Mouse (Mus musculus): ENCODE data around the gene Krtap3-2. TPM values are rescaled to one million over a fixed set of nuclear protein-coding genes. Genes with fewer than 3 reads are reported as not detected.

Krtap3-2 gene
- polyA plus RNA-seq, 1 experiment from 2014 or later = not detected

GRCm38 (mm10) chr11:99539721-99540120 is 16.9 kb downstream of the Krtap3-2 start:
- 47% methylated on average over 9 of the region's 9 CpGs for WGBS
- no peak overlapping the region; the same call in 1 of the 2 replicates for H3K27ac ChIP-seq (ENCODE audit: low read length)

GRCm38 (mm10) chr11:99521288-99521860 is 35.3 kb downstream of the Krtap3-2 start, which contains the start of gene Krt39:
TSS of gene Krt39 (minus strand) at chr11:99521338.
- no peak for ATAC-seq (ENCODE audit: low read depth)
- Histone ChIP-seq H3K4me3 (ENCODE audit: low read length) (no peak within 1 kb of the TSS), H3K4me1 (replicated peaks; ENCODE audit: control insufficient read depth, insufficient read depth, low read length) (0 out of 2 replicates have a peak, but pooled peaks cover 2% of the 10 kb centered on the region), H3K4me2 (ENCODE audit: low read depth, low read length) (no peak within 1 kb of the TSS), H3K9ac (ENCODE audit: low read length) (no peak within 1 kb of the TSS), H3K9me3 (ENCODE audit: control insufficient read depth, low read length) (no peaks in the 10 kb centered on the region), H3K36me3 (ENCODE audit: control insufficient read depth, insufficient read depth, low read length) (no peaks in the 10 kb centered on the region), H3K27ac (ENCODE audit: low read length) (no peak within 1 kb of the TSS), H3K27me3 (ENCODE audit: control insufficient read depth, insufficient read depth, low read depth, low read length) (no peaks in the 10 kb centered on the region)
- 63% methylated on average over 13 of the region's 13 CpGs for WGBS

More at GRCm38 (mm10) chr11:99539721-99540120, 16.9 kb downstream of the Krtap3-2 start:
- H3K9me3 ChIP-seq (ENCODE audit: control insufficient read depth, low read length) = no peaks in the 10 kb centered on the region
- H3K4me2 ChIP-seq (ENCODE audit: low read depth, low read length) = peak overlapping the region; percentile 4; the same call in 1 of the 2 replicates
- H3K4me3 ChIP-seq (ENCODE audit: low read length) = no peak overlapping the region
- H3K36me3 ChIP-seq (ENCODE audit: control insufficient read depth, insufficient read depth, low read length) = no peaks in the 10 kb centered on the region
- no peaks in the 10 kb centered on the region for H3K27me3 ChIP-seq (ENCODE audit: control insufficient read depth, insufficient read depth, low read depth, low read length)
- H3K9ac ChIP-seq (ENCODE audit: low read length) = no peak overlapping the region
- ATAC-seq (ENCODE audit: low read depth) = no peak
- no peaks in the 10 kb centered on the region for H3K4me1 ChIP-seq (replicated peaks; ENCODE audit: control insufficient read depth, insufficient read depth, low read length)

GRCm38 (mm10) chr11:99514098-99514497 is 42.6 kb downstream of the Krtap3-2 start:
- WGBS = 52% methylated on average over 8 of the region's 8 CpGs
- ATAC-seq (ENCODE audit: low read depth) = 0 out of 2 replicates have a peak, but pooled peaks have one; percentile 49
- Histone ChIP-seq H3K4me2 (ENCODE audit: low read depth, low read length) (no peak overlapping the region), H3K36me3 (ENCODE audit: control insufficient read depth, insufficient read depth, low read length) (no peaks in the 10 kb centered on the region), H3K9ac (ENCODE audit: low read length) (no peak overlapping the region), H3K27me3 (ENCODE audit: control insufficient read depth, insufficient read depth, low read depth, low read length) (no peaks in the 10 kb centered on the region), H3K9me3 (ENCODE audit: control insufficient read depth, low read length) (no peaks in the 10 kb centered on the region), H3K4me1 (replicated peaks; ENCODE audit: control insufficient read depth, insufficient read depth, low read length) (peaks cover 4% of the 10 kb centered on the region; the same call in 1 of the 2 replicates), H3K4me3 (ENCODE audit: low read length) (no peak overlapping the region), H3K27ac (ENCODE audit: low read length) (peak overlapping the region; percentile 68)

Other genes starting within 250 kb of the Krtap3-2 start
- not detected in 2 replicates for gene Krt25, start 233.9 kb downstream of the Krtap3-2 start, polyA plus RNA-seq (2015; fragmentation: Nextera tagmentation; extraction: Ambion mirVana)
- gene Krt26, start 218.9 kb downstream of the Krtap3-2 start, polyA plus RNA-seq (2015; fragmentation: Nextera tagmentation; extraction: Ambion mirVana) = not detected in 2 replicates
- not detected in 2 replicates for gene Krt27, start 205.7 kb downstream of the Krtap3-2 start, polyA plus RNA-seq (2015; fragmentation: Nextera tagmentation; extraction: Ambion mirVana)
- 0.13 and 0.21 TPM in 2 replicates for gene Krt28, start 181.9 kb downstream of the Krtap3-2 start, polyA plus RNA-seq (2015; fragmentation: Nextera tagmentation; extraction: Ambion mirVana)
- 21.6 and 23.2 TPM in 2 replicates for gene Krt10, start 167.5 kb downstream of the Krtap3-2 start, polyA plus RNA-seq (2015; fragmentation: Nextera tagmentation; extraction: Ambion mirVana)
- not detected in 2 replicates for gene Krt12, start 134.6 kb downstream of the Krtap3-2 start, polyA plus RNA-seq (2015; fragmentation: Nextera tagmentation; extraction: Ambion mirVana)
- 0.30 and 0.96 TPM in 2 replicates for gene Krt20, start 118.7 kb downstream of the Krtap3-2 start, polyA plus RNA-seq (2015; fragmentation: Nextera tagmentation; extraction: Ambion mirVana)
- 4.9 and 5.4 TPM in 2 replicates for gene Krt23, start 63.7 kb downstream of the Krtap3-2 start, polyA plus RNA-seq (2015; fragmentation: Nextera tagmentation; extraction: Ambion mirVana)
- not detected in 2 replicates for gene Krt39, start 35.5 kb downstream of the Krtap3-2 start, polyA plus RNA-seq (2015; fragmentation: Nextera tagmentation; extraction: Ambion mirVana)
- gene Krt40, start 13.7 kb downstream of the Krtap3-2 start, polyA plus RNA-seq (2015; fragmentation: Nextera tagmentation; extraction: Ambion mirVana) = not detected in 2 replicates
- not detected in 2 replicates for gene Krtap3-3, start 6.0 kb downstream of the Krtap3-2 start, polyA plus RNA-seq (2015; fragmentation: Nextera tagmentation; extraction: Ambion mirVana)
- not detected in 2 replicates for gene Gm11939, start 2.6 kb upstream of the Krtap3-2 start, polyA plus RNA-seq (2015; fragmentation: Nextera tagmentation; extraction: Ambion mirVana)
- gene Krtap3-1, start 9.8 kb upstream of the Krtap3-2 start, polyA plus RNA-seq (2015; fragmentation: Nextera tagmentation; extraction: Ambion mirVana) = not detected in 2 replicates
- not detected in 2 replicates for gene Krtap1-5, start 24.2 kb upstream of the Krtap3-2 start, polyA plus RNA-seq (2015; fragmentation: Nextera tagmentation; extraction: Ambion mirVana)
- not detected in 2 replicates for gene Krtap1-4, start 26.8 kb upstream of the Krtap3-2 start, polyA plus RNA-seq (2015; fragmentation: Nextera tagmentation; extraction: Ambion mirVana)
- gene Krtap1-3, start 34.5 kb upstream of the Krtap3-2 start, polyA plus RNA-seq (2015; fragmentation: Nextera tagmentation; extraction: Ambion mirVana) = not detected in 2 replicates
- not detected in 2 replicates for gene Krtap9-3, start 41.3 kb upstream of the Krtap3-2 start, polyA plus RNA-seq (2015; fragmentation: Nextera tagmentation; extraction: Ambion mirVana)
- gene Gm11938, start 46.5 kb upstream of the Krtap3-2 start, polyA plus RNA-seq (2015; fragmentation: Nextera tagmentation; extraction: Ambion mirVana) = not detected in 2 replicates
- not detected in 2 replicates for gene Gm11937, start 53.3 kb upstream of the Krtap3-2 start, polyA plus RNA-seq (2015; fragmentation: Nextera tagmentation; extraction: Ambion mirVana)
- gene Krtap2-4, start 58.0 kb upstream of the Krtap3-2 start, polyA plus RNA-seq (2015; fragmentation: Nextera tagmentation; extraction: Ambion mirVana) = not detected in 2 replicates
- gene Gm11562, start 63.6 kb upstream of the Krtap3-2 start, polyA plus RNA-seq (2015; fragmentation: Nextera tagmentation; extraction: Ambion mirVana) = not detected in 2 replicates
- gene Krtap4-1, start 71.4 kb upstream of the Krtap3-2 start, polyA plus RNA-seq (2015; fragmentation: Nextera tagmentation; extraction: Ambion mirVana) = not detected in 2 replicates
- not detected in 2 replicates for gene Krtap4-2, start 78.2 kb upstream of the Krtap3-2 start, polyA plus RNA-seq (2015; fragmentation: Nextera tagmentation; extraction: Ambion mirVana)
- gene Krtap4-7, start 87.2 kb upstream of the Krtap3-2 start, polyA plus RNA-seq (2015; fragmentation: Nextera tagmentation; extraction: Ambion mirVana) = not detected in 2 replicates
- not detected in 2 replicates for gene Gm11555, start 93.4 kb upstream of the Krtap3-2 start, polyA plus RNA-seq (2015; fragmentation: Nextera tagmentation; extraction: Ambion mirVana)
- not detected in 2 replicates for gene Gm11563, start 102.1 kb upstream of the Krtap3-2 start, polyA plus RNA-seq (2015; fragmentation: Nextera tagmentation; extraction: Ambion mirVana)
- not detected in 2 replicates for gene Krtap4-6, start 109.1 kb upstream of the Krtap3-2 start, polyA plus RNA-seq (2015; fragmentation: Nextera tagmentation; extraction: Ambion mirVana)
- not detected in 2 replicates for gene Gm14190, start 133.9 kb upstream of the Krtap3-2 start, polyA plus RNA-seq (2015; fragmentation: Nextera tagmentation; extraction: Ambion mirVana)
- gene Gm14180, start 177.4 kb upstream of the Krtap3-2 start, polyA plus RNA-seq (2015; fragmentation: Nextera tagmentation; extraction: Ambion mirVana) = not detected in 2 replicates
- not detected in 2 replicates for gene Gm11595, start 216.1 kb upstream of the Krtap3-2 start, polyA plus RNA-seq (2015; fragmentation: Nextera tagmentation; extraction: Ambion mirVana)
- gene Krtap4-8, start 223.9 kb upstream of the Krtap3-2 start, polyA plus RNA-seq (2015; fragmentation: Nextera tagmentation; extraction: Ambion mirVana) = not detected in 2 replicates
- gene Krtap4-9, start 228.3 kb upstream of the Krtap3-2 start, polyA plus RNA-seq (2015; fragmentation: Nextera tagmentation; extraction: Ambion mirVana) = not detected in 2 replicates
- not detected in 2 replicates for gene Gm11596, start 236.6 kb upstream of the Krtap3-2 start, polyA plus RNA-seq (2015; fragmentation: Nextera tagmentation; extraction: Ambion mirVana)
- not detected in 2 replicates for gene Gm11569, start 242.1 kb upstream of the Krtap3-2 start, polyA plus RNA-seq (2015; fragmentation: Nextera tagmentation; extraction: Ambion mirVana)
- gene Gm11554, start 247.6 kb upstream of the Krtap3-2 start, polyA plus RNA-seq (2015; fragmentation: Nextera tagmentation; extraction: Ambion mirVana) = not detected in 2 replicates

Data from lung, embryonic 16.5 days (tissue).